ENCODE assay signal across 27 mouse cellular contexts in genomic region chr14:23486687-23487086, GRCm38 (mm10).
DNase-seq lines count a peak whose midpoint lies in the region; ATAC-seq and TF ChIP-seq lines count a peak whose summit lies in the region.
"Had no signal": no experiment of that assay in that cellular context is flagged by ENCODE, and none has a peak within 500 bp of the region (broad histone marks: within the 10 kb centered on the region; RNA-seq: fewer than 3 reads in every experiment).

No protein-coding gene starts in this region.

- no peak for TF ChIP-seq POLR2A in heart, adult 2 months (IDR thresholded peaks at IDR 0.05; ENCODE audit: insufficient read depth, low read depth, low read length)

- no peaks in the 10 kb centered on the region for H3K79me2 ChIP-seq in heart, adult 2 months (replicated peaks; ENCODE audit: control insufficient read depth, insufficient read depth, low read length)

- no peak overlapping the region for H3K4me2 ChIP-seq in embryonic facial prominence, embryonic 14.5 days (ENCODE audit: low read depth, low read length)
- no peak overlapping the region for H3K4me2 ChIP-seq in forebrain, embryonic 16.5 days (ENCODE audit: low read length)
- H3K4me2 ChIP-seq: forebrain, embryonic 13.5 days; heart, embryonic 12.5 days; heart, embryonic 15.5 days; hindbrain, embryonic 14.5 days had no signal

- intact Hi-C loops in heart, adult 2 months (cut with DNase I): no loop called here

- H3K27ac ChIP-seq in heart, adult 2 months: no peak overlapping the region
- H3K27ac ChIP-seq in embryonic facial prominence, embryonic 14.5 days (replicated peaks; ENCODE audit: low read depth, low read length): no peak overlapping the region; the same call in 1 of the 2 replicates
- no peak overlapping the region for H3K27ac ChIP-seq in forebrain, embryonic 16.5 days (ENCODE audit: low read length)
- H3K27ac ChIP-seq: forebrain, embryonic 10.5 days; forebrain, embryonic 13.5 days; heart, embryonic 15.5 days; hindbrain, embryonic 14.5 days; hindbrain, postnatal 0 days had no signal

- 86% methylated on average over 1 of the region's 1 CpGs for WGBS in heart, adult 2 months
- 65% methylated on average over 1 of the region's 1 CpGs for WGBS in embryonic facial prominence, embryonic 14.5 days
- WGBS in forebrain, embryonic 16.5 days: 64% methylated on average over 1 of the region's 1 CpGs

- no peak overlapping the region for H3K4me3 ChIP-seq in heart, adult 2 months
- H3K4me3 ChIP-seq in embryonic facial prominence, embryonic 14.5 days (ENCODE audit: low read depth, low read length): no peak overlapping the region
- H3K4me3 ChIP-seq in forebrain, embryonic 16.5 days (replicated peaks; ENCODE audit: low read length): no peak overlapping the region
- H3K4me3 ChIP-seq: forebrain, embryonic 10.5 days; forebrain, embryonic 13.5 days; heart, embryonic 12.5 days; heart, embryonic 15.5 days had no signal

- TF ChIP-seq EP300 in heart, adult 2 months (IDR thresholded peaks at IDR 0.05; ENCODE audit: insufficient read depth, low read depth, low read length): no peak

- no peak overlapping the region for H3K9ac ChIP-seq in heart, adult 2 months (ENCODE audit: low read depth, low read length)
- no peak overlapping the region for H3K9ac ChIP-seq in embryonic facial prominence, embryonic 14.5 days (ENCODE audit: low read depth, low read length)
- no peak overlapping the region for H3K9ac ChIP-seq in forebrain, embryonic 16.5 days (replicated peaks; ENCODE audit: low read depth, low read length)
- H3K9ac ChIP-seq: forebrain, embryonic 13.5 days; forebrain, postnatal 0 days; heart, embryonic 12.5 days; heart, embryonic 15.5 days; hindbrain, embryonic 14.5 days had no signal

- no peak for TF ChIP-seq CTCF in heart, adult 2 months (IDR thresholded peaks at IDR 0.05)

- no peaks in the 10 kb centered on the region for H3K9me3 ChIP-seq in embryonic facial prominence, embryonic 14.5 days (ENCODE audit: control insufficient read depth, low read length)
- H3K9me3 ChIP-seq in forebrain, embryonic 16.5 days (ENCODE audit: control insufficient read depth, low read length): no peaks in the 10 kb centered on the region
- H3K9me3 ChIP-seq: forebrain, embryonic 10.5 days; forebrain, embryonic 13.5 days; heart, embryonic 12.5 days; heart, embryonic 15.5 days had no signal

- no peaks in the 10 kb centered on the region for H3K4me1 ChIP-seq in heart, adult 2 months (ENCODE audit: control insufficient read depth, insufficient read depth, low read length)
- H3K4me1 ChIP-seq in embryonic facial prominence, embryonic 14.5 days (ENCODE audit: control insufficient read depth, insufficient read depth, low read length): peaks cover 5% of the 10 kb centered on the region
- no peaks in the 10 kb centered on the region for H3K4me1 ChIP-seq in forebrain, embryonic 16.5 days (replicated peaks; ENCODE audit: control insufficient read depth, insufficient read depth, low read length)
- H3K4me1 ChIP-seq: forebrain, embryonic 10.5 days; forebrain, embryonic 13.5 days; heart, embryonic 12.5 days; heart, embryonic 15.5 days had no signal

- ATAC-seq in embryonic facial prominence, embryonic 14.5 days (ENCODE audit: low read depth): no peak
- no peak for ATAC-seq in forebrain, embryonic 16.5 days
- ATAC-seq: CD4-positive, CD25-positive, alpha-beta regulatory T cell, adult 4 months; forebrain, embryonic 13.5 days; forebrain, postnatal 0 days; hindbrain, postnatal 0 days; inflammation-experienced regulatory T-cells, adult 6 months; intestine, embryonic 16.5 days had no signal

- H3K36me3 ChIP-seq in heart, adult 2 months (ENCODE audit: control insufficient read depth, insufficient read depth, low read length): no peaks in the 10 kb centered on the region
- H3K36me3 ChIP-seq in embryonic facial prominence, embryonic 14.5 days (ENCODE audit: control insufficient read depth, insufficient read depth, low read length): no peaks in the 10 kb centered on the region
- H3K36me3 ChIP-seq in forebrain, embryonic 16.5 days (ENCODE audit: control insufficient read depth, insufficient read depth): no peaks in the 10 kb centered on the region
- H3K36me3 ChIP-seq: forebrain, embryonic 10.5 days; heart, embryonic 12.5 days; heart, embryonic 15.5 days had no signal

- H3K27me3 ChIP-seq in heart, adult 2 months (ENCODE audit: control insufficient read depth, insufficient read depth, low read length): no peaks in the 10 kb centered on the region
- no peaks in the 10 kb centered on the region for H3K27me3 ChIP-seq in embryonic facial prominence, embryonic 14.5 days (replicated peaks; ENCODE audit: control insufficient read depth, insufficient read depth, low read length)
- H3K27me3 ChIP-seq in forebrain, embryonic 16.5 days (replicated peaks; ENCODE audit: control insufficient read depth, insufficient read depth, low read length): no peaks in the 10 kb centered on the region
- H3K27me3 ChIP-seq: forebrain, embryonic 13.5 days; heart, embryonic 12.5 days; heart, embryonic 15.5 days had no signal

- peak; percentile 29 for DNase-seq in heart, adult 11 months
- no peak for DNase-seq in heart, adult 2 months
- peak; percentile 46 for DNase-seq in brain, adult 2 months (ENCODE audit: low read depth, low spot score)
- DNase-seq in embryonic facial prominence, embryonic 14.5 days (ENCODE audit: low spot score): peak; percentile 71
- DNase-seq in thymus, postnatal 0 days (ENCODE audit: low spot score): no peak
- DNase-seq: adrenal gland, adult 2 months; adrenal gland, postnatal 14 days; cerebellum, adult 11-12 months; cerebellum, adult 8-10 months; cerebellum, postnatal 10 days; cerebellum, postnatal 36 days; embryo, embryonic 11 days; forebrain, postnatal 0 days; gastrocnemius, postnatal 10 days; gastrocnemius, postnatal 36 days; heart, postnatal 10 days; heart, postnatal 36 days had no signal

Comparison
In these comparisons a context has a peak if more than half of its experiments do, and no peak if none do; other contexts are left out.
1. DNase-seq: peak in heart, adult 11 months (single experiment), brain, adult 2 months (single experiment) and embryonic facial prominence, embryonic 14.5 days (single experiment); none in heart, adult 2 months (0 of 2) and thymus, postnatal 0 days (single experiment).